ENCODE assay signal across 8 mouse cellular contexts in the genomic region with DNA sequence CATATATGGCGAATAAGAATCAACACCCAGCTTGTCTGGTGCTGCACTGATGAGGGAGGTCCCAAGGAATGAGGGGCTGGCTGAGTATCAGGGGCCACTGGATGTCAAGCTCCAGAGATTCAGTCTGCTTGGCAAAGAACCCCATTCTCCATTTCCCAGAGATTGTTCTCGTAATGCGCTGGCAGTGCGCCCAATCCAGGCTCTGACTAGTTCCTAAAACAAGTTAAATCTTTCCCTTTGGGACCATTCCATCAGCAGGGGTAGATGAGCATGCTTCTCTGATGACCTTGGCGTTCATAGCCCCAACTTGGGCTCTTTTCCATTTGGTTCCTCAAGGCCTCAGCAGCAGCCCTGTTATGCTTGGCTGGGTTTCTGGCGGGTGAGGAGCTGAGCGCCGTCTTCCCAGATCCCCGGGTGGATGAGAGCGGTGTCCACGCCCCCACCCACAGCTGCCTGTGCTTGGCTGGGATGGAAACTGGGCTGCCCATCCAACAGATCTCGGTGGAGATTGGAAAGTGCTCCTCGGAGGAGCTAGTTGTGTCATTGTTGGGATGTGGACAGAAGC.
DNase-seq lines count a peak whose midpoint lies in the region; ATAC-seq lines count a peak whose summit lies in the region.

No protein-coding gene starts in this region.

- 63% methylated on average over 13 of the region's 13 CpGs for WGBS in stomach, embryonic 16.5 days

- no peak overlapping the region for H3K4me2 ChIP-seq in stomach, embryonic 16.5 days (ENCODE audit: low read depth, low read length)

- peaks cover 5% of the 10 kb centered on the region for H3K4me1 ChIP-seq in stomach, embryonic 16.5 days (ENCODE audit: control insufficient read depth, insufficient read depth, low read length)

- peak; percentile 9 for DNase-seq in cerebellum, adult 11-12 months
- no peak for DNase-seq in cerebellum, adult 9-10 months
- peak; percentile 9 to 11 for DNase-seq in thymus, adult 18-20 months
- DNase-seq in thymus, postnatal 14 days, result no peak
- peak; percentile 67 for DNase-seq in kidney, adult 18-20 months
- DNase-seq in lung, adult 18-20 months, result peak; percentile 75 to 76
- DNase-seq in B cell, adult 2 months, result no peak

- no peaks in the 10 kb centered on the region for H3K36me3 ChIP-seq in stomach, embryonic 16.5 days (ENCODE audit: control insufficient read depth, insufficient read depth, low read length)

- peak overlapping the region; percentile 46 for H3K27ac ChIP-seq in stomach, embryonic 16.5 days (ENCODE audit: low read length)

- H3K9me3 ChIP-seq in stomach, embryonic 16.5 days (replicated peaks; ENCODE audit: control insufficient read depth, low read length), result no peaks in the 10 kb centered on the region

- ATAC-seq in stomach, embryonic 16.5 days (ENCODE audit: insufficient read depth, low FRiP score), result peak; percentile 89

- no peaks in the 10 kb centered on the region for H3K27me3 ChIP-seq in stomach, embryonic 16.5 days (ENCODE audit: control insufficient read depth, insufficient read depth, low read length)

- no peak overlapping the region for H3K4me3 ChIP-seq in stomach, embryonic 16.5 days (replicated peaks; ENCODE audit: low read length)

- no peak overlapping the region for H3K9ac ChIP-seq in stomach, embryonic 16.5 days (ENCODE audit: low read length)

Comparison
In these comparisons a context has a peak if more than half of its experiments do, and no peak if none do; other contexts are left out.
1. DNase-seq: peak in cerebellum, adult 11-12 months (single experiment), thymus, adult 18-20 months (2 of 2), kidney, adult 18-20 months (single experiment) and lung, adult 18-20 months (2 of 2); none in cerebellum, adult 9-10 months (single experiment), thymus, postnatal 14 days (single experiment) and B cell, adult 2 months (0 of 2).